ENCODE assay signal across 18 mouse cellular contexts in genomic region chr1:34033052-34033451, GRCm38 (mm10).
"Had no signal": no experiment of that assay in that cellular context is flagged by ENCODE, and none has a peak within 500 bp of the region (broad histone marks: within the 10 kb centered on the region; RNA-seq: fewer than 3 reads in every experiment).

No protein-coding gene starts in this region.

- H3K36me3 ChIP-seq: limb, embryonic 10.5 days; limb, embryonic 13.5 days; liver, embryonic 12.5 days; liver, embryonic 15.5 days; lung, embryonic 15.5 days had no signal

- H3K9me3 ChIP-seq: limb, embryonic 10.5 days; limb, embryonic 13.5 days; liver, embryonic 12.5 days; liver, embryonic 15.5 days; lung, embryonic 15.5 days had no signal

- H3K9ac ChIP-seq: limb, embryonic 13.5 days; liver, embryonic 12.5 days; liver, embryonic 15.5 days; lung, embryonic 15.5 days had no signal

- ATAC-seq: liver, embryonic 12.5 days had no signal

- H3K4me1 ChIP-seq: liver, embryonic 12.5 days; liver, embryonic 15.5 days had no signal

- DNase-seq: kidney, adult 11 months; kidney, adult 9 months; layer of hippocampus, adult 9-11 months; liver; lung, adult 18-20 months; lung, postnatal 10 days; lung, postnatal 36 days; midbrain, embryonic 14.5 days; thymus, adult 18-20 months; thymus, postnatal 36 days had no signal

- H3K4me2 ChIP-seq: limb, embryonic 13.5 days; liver, embryonic 12.5 days; liver, embryonic 15.5 days; lung, embryonic 15.5 days; midbrain, embryonic 11.5 days had no signal

- H3K27ac ChIP-seq: layer of hippocampus, adult 2 months; limb, embryonic 10.5 days; limb, embryonic 13.5 days; liver, embryonic 12.5 days; liver, embryonic 15.5 days; lung, embryonic 15.5 days had no signal

- H3K27me3 ChIP-seq: limb, embryonic 13.5 days; liver, embryonic 12.5 days; liver, embryonic 15.5 days; lung, embryonic 15.5 days had no signal

- H3K4me3 ChIP-seq: layer of hippocampus, adult 2 months; limb, embryonic 10.5 days; limb, embryonic 13.5 days; liver, embryonic 12.5 days; liver, embryonic 15.5 days; lung, embryonic 15.5 days; megakaryocyte, embryonic 14.5 days had no signal
